Mouse (Mus musculus) kidney, postnatal 0 days (tissue): Measurements from ENCODE around the gene Fnbp1l. TPM values are rescaled to one million over a fixed set of nuclear protein-coding genes. Genes with fewer than 3 reads are reported as not detected.

Source experiments
- ATAC-seq: fragments of 200-750 bp; cut with Nextera tagmentation; replicated peaks from 2 replicates; pipeline ENCODE4 v1.8.0; 2017; ENCODE audit warnings: low read depth, moderate number of reproducible peaks, moderate TSS enrichment, moderate library complexity; ENCODE audit not compliant: low FRiP score
- DNase-seq: peaks from one replicate; pipeline ENCODE4 v3.0.0-alpha.2; 2016; ENCODE audit warnings: low spot score
- H3K27ac ChIP-seq: fragments of 300-500 bp; sonication (generic); 2 replicates; pipeline ENCODE4 v1.5.1; 2014; ENCODE audit warnings: mild to moderate bottlenecking
- H3K27me3 ChIP-seq: fragments of 300-500 bp; sonication (generic); 2 replicates; pipeline ENCODE4 v1.6.1; 2014; ENCODE audit warnings: low read length, mixed read lengths; ENCODE audit not compliant: insufficient read depth
- H3K36me3 ChIP-seq: fragments of 300-500 bp; sonication (generic); 2 replicates; pipeline ENCODE4 v1.6.1; 2014; ENCODE audit warnings: low read length, mixed read lengths; ENCODE audit not compliant: insufficient read depth
- H3K4me1 ChIP-seq: fragments of 300-500 bp; sonication (generic); replicated peaks from 2 replicates; pipeline ENCODE4 v1.6.1; 2014; ENCODE audit warnings: antibody characterized with exemption, low read length, mixed read lengths; ENCODE audit not compliant: insufficient read depth
- H3K4me2 ChIP-seq: fragments of 300-500 bp; sonication (generic); 2 replicates; pipeline ENCODE4 v1.6.1; 2014; ENCODE audit warnings: mild to moderate bottlenecking, low read length, moderate library complexity, mixed read lengths
- H3K4me3 ChIP-seq: fragments of 300-500 bp; sonication (generic); replicated peaks from 2 replicates; pipeline ENCODE4 v1.5.1; 2014; ENCODE audit warnings: low read depth, low read length
- H3K9ac ChIP-seq: fragments of 300-500 bp; sonication (generic); 2 replicates; pipeline ENCODE4 v1.6.1; 2014; ENCODE audit warnings: low read depth, low read length
- H3K9me3 ChIP-seq: fragments of 300-500 bp; sonication (generic); replicated peaks from 2 replicates; pipeline ENCODE4 v1.6.1; 2016; ENCODE audit warnings: low read length, inconsistent platforms, mixed read lengths
- CTCF ChIP-seq: IDR thresholded peaks from 2 replicates; pipeline ENCODE4 v1.5.1; 2016; ENCODE audit warnings: antibody characterized with exemption, low read depth, mild to moderate bottlenecking, moderate library complexity
- WGBS: fragments of 180-500 bp; shearing (Covaris S2); extraction: QIAGEN DNeasy Blood & Tissue Kit; methylation state at CpG from one replicate; pipeline ENCODE4 v1.1.7; 2014; 5-methylcytosine and 5-hydroxymethylcytosine counted together
- polyA plus RNA-seq: library from polyadenylated mRNA; unstranded; fragments of >200 nt; fragmentation: Nextera tagmentation; extraction: Ambion mirVana; gene quantifications from 2 replicates; pipeline ENCODE4 v1.2.1, GENCODE M21; 2015

Gene Fnbp1l
- polyA plus RNA-seq, 1 experiment from 2014 or later = 35.5 TPM

DNA sequence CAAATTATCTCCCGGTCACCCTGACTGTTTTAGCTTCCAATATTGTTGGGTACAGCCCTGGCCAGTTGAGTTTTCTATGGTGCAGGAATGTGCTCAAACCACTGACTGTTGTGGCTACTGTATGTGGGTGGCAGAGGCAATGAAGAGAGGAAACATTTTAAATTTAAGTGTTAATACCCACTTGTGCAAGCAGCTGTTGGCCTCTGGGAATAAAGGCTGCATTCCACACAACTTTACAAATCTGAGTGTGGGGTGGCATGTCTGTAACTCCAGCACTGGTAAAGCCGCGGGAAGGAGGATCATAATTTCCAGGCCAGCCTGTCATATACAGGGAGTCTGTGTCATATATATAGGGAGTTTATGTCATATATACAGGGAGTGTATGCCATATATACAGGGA is 99.2 kb downstream of the Fnbp1l start:
- no peak overlapping the region for H3K4me3 ChIP-seq
- no peak overlapping the region for H3K9ac ChIP-seq
- H3K9me3 ChIP-seq = no peaks in the 10 kb centered on the region
- WGBS = 78% methylated on average over 3 of the region's 3 CpGs
- H3K36me3 ChIP-seq = peaks cover 6% of the 10 kb centered on the region; the same call in 1 of the 2 replicates
- H3K4me2 ChIP-seq = no peak overlapping the region
- no peaks in the 10 kb centered on the region for H3K27me3 ChIP-seq
- no peak for TF ChIP-seq CTCF
- H3K27ac ChIP-seq = no peak overlapping the region
- 0 out of 2 replicates have a peak, but pooled peaks cover 4% of the 10 kb centered on the region for H3K4me1 ChIP-seq
- DNase-seq (no peak), ATAC-seq (no peak)

DNA sequence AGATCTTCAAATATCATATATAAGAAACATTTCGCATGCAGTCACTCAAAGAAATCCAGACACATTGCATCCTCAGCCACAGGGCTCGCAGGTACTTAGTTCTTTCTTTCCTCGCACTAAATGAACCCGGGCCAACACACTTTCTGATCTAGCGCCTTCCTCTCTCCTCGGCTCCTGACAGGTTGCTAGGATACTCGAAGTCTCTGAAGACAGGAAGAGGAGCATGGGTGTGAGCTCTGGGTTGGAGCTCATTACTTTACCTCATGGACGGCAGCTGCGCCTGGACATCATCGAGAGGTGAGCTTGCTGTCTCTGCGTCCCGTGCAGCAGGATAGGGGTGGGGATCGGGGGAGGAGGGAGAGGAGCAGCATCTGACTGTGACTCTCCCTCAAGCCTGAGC is 100.4 kb downstream of the Fnbp1l start:
- no peaks in the 10 kb centered on the region for H3K36me3 ChIP-seq
- 34% methylated on average over 13 of the region's 13 CpGs for WGBS
- H3K4me2 ChIP-seq = no peak overlapping the region
- 0 out of 2 replicates have a peak, but pooled peaks cover 4% of the 10 kb centered on the region for H3K4me1 ChIP-seq
- no peaks in the 10 kb centered on the region for H3K9me3 ChIP-seq
- DNase-seq (no peak), ATAC-seq (no peak)
- H3K4me3 ChIP-seq = no peak overlapping the region
- no peak overlapping the region for H3K27ac ChIP-seq
- TF ChIP-seq CTCF = no peak
- no peak overlapping the region for H3K9ac ChIP-seq
- H3K27me3 ChIP-seq = no peaks in the 10 kb centered on the region

DNA sequence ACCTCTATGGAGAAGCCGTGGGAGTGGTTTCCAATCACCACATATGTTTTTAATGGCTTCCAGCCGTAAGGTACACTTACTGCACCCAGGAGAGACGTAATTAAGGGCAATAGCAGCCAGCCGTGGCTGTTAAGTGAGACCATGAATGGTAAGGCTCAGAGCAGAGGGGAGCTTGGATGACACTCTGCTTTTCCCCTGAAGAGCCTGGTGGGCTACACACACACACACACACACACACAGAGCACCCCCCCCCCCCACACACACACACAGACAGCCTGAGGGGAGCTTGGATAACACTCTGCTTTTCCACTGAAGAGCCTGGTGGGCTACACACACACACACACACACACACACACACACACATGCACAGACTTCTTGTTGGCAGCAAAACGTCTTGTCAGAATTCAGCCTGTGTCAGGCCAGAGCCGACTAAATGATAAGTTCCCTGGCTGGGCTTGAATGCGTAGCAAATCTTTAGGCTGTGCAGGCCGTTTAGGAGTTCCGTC is 101.2 kb downstream of the Fnbp1l start:
- H3K4me3 ChIP-seq = no peak overlapping the region
- H3K36me3 ChIP-seq = no peaks in the 10 kb centered on the region
- 36% methylated on average over 9 of the region's 9 CpGs for WGBS
- DNase-seq = no peak
- H3K27ac ChIP-seq = no peak overlapping the region
- H3K4me2 ChIP-seq = no peak overlapping the region
- no peak for ATAC-seq
- no peaks in the 10 kb centered on the region for H3K27me3 ChIP-seq
- no peaks in the 10 kb centered on the region for H3K9me3 ChIP-seq
- H3K9ac ChIP-seq = no peak overlapping the region
- H3K4me1 ChIP-seq = 0 out of 2 replicates have a peak, but pooled peaks cover 4% of the 10 kb centered on the region
- no peak for TF ChIP-seq CTCF

DNA sequence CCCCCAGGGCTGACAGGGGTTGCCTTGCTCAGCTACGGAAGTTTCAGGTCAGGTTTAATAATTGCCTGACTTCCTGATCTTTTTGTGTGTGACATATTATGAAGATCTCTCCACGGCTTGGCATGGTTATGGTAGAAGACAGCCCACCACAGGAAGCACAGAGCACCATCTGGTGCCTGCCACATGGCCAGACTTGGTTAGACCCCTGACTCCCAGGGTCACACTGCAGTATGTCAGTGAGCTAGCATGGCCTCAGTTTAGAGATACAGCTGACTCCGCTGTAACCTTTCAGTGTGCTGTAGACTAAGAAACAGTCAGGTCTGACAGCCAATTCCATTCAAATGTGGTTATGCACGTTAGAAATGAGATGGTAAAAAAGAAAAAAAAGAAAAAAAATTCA is 101.8 kb downstream of the Fnbp1l start:
- Histone ChIP-seq H3K4me1 (0 out of 2 replicates have a peak, but pooled peaks cover 4% of the 10 kb centered on the region), H3K27ac (no peak overlapping the region), H3K9ac (no peak overlapping the region), H3K9me3 (no peaks in the 10 kb centered on the region), H3K36me3 (no peaks in the 10 kb centered on the region), H3K27me3 (no peaks in the 10 kb centered on the region), H3K4me3 (no peak overlapping the region), H3K4me2 (no peak overlapping the region)
- ATAC-seq (no peak), DNase-seq (no peak)
- 40% methylated on average over 4 of the region's 4 CpGs for WGBS
- no peak for TF ChIP-seq CTCF

DNA sequence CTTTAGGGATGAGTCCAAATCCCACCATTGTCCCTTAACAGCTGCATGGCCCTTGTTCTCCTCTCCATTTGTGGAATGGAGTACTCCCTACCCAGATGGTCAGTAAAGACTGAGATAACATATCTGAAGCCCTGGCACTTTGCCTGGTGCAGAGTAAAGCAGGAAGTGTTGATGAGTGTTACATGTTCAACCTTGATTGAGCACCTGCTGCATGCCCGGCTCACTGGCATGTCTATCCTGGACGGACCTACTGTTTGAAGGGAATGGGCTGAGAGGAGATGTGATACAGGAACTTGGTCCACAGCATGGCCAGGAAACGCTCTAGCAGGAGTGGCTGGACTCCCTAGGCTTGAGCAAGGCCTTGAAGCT is 103.2 kb downstream of the Fnbp1l start:
- Histone ChIP-seq H3K9ac (no peak overlapping the region), H3K4me3 (no peak overlapping the region), H3K27me3 (no peaks in the 10 kb centered on the region), H3K4me2 (no peak overlapping the region), H3K36me3 (no peaks in the 10 kb centered on the region), H3K9me3 (no peaks in the 10 kb centered on the region), H3K27ac (no peak overlapping the region), H3K4me1 (0 out of 2 replicates have a peak, but pooled peaks cover 4% of the 10 kb centered on the region)
- WGBS = 91% methylated on average over 3 of the region's 3 CpGs
- no peak for TF ChIP-seq CTCF
- ATAC-seq = no peak
- DNase-seq = no peak

DNA sequence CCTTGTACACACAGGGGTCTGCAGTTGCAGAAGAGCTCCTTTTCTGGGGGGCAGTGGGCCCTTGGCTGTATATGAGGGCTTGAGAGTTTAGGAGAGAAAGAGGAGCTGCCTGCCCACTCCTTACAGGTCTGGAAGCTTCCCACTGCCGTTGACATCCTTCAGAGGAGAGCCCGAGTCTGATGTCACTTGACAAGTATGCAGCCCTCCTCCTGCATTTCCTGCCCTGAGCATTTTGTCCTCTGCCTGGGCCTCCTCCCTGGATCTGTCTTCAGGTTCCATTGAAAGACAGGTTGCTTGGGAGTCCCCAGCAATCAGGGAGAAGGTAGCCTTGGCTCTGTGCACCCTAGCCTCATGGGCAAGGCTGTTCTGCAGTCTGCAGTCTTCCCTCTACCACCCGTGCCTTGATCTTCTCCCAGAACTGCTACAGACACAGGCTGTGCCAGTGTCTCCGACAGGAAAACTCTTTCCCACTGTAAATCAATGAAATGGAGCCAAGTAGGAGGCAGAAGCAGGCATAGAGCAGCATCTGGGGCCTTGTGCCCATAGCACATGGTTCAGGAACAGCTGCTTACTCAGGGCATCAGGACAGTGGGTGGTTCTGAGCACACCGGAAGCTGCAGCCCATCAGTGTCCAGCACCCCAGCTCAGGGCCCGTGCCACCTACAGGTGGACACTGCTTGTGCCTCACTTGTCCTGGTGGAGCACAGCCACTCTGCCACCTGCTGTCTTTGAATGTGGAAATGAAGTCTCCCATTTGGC is 103.8 kb downstream of the Fnbp1l start:
- no peak for DNase-seq
- no peak for ATAC-seq
- no peak for TF ChIP-seq CTCF

More for the DNA sequence above, 103.8 kb downstream of the Fnbp1l start:
- no peak overlapping the region for H3K4me2 ChIP-seq
- no peaks in the 10 kb centered on the region for H3K27me3 ChIP-seq
- H3K9ac ChIP-seq = no peak overlapping the region
- WGBS = 56% methylated on average over 6 of the region's 6 CpGs
- H3K9me3 ChIP-seq = no peaks in the 10 kb centered on the region
- no peaks in the 10 kb centered on the region for H3K36me3 ChIP-seq
- no peak overlapping the region for H3K4me3 ChIP-seq
- no peak overlapping the region for H3K27ac ChIP-seq
- H3K4me1 ChIP-seq = peaks cover 5% of the 10 kb centered on the region; the same call in 1 of the 2 replicates
